Mouse (Mus musculus): ENCODE data around the gene Nudt16l1. TPM values are rescaled to one million over a fixed set of nuclear protein-coding genes. Genes with fewer than 3 reads are reported as not detected.
A peak's percentile ranks its signal among the peaks of the same experiment; 100 is the strongest.

The Nudt16l1 gene
- total and polyA plus RNA-seq, 3 experiments, result 20.5 to 42.9 (median 21.7) TPM

GRCm38 (mm10) chr16:4923996-4924395 is 14.6 kb upstream of the Nudt16l1 start:
- H3K4me1 ChIP-seq (ENCODE audit: insufficient read depth, low read depth, low read length), result no peaks in the 10 kb centered on the region
- ATAC-seq (ENCODE audit: extremely low read depth, insufficient number of reproducible peaks, low FRiP score, poor library complexity, severe bottlenecking) (no peak), DNase-seq (ENCODE audit: low spot score) (no peak)
- peaks cover 84% of the 10 kb centered on the region for H3K36me3 ChIP-seq (replicated peaks)
- no peaks in the 10 kb centered on the region for H3K27me3 ChIP-seq (ENCODE audit: insufficient read depth, low read length)
- TF ChIP-seq CTCF (IDR thresholded peaks at IDR 0.05; ENCODE audit: low read depth, low read length), result no peak
- no peak overlapping the region for H3K4me3 ChIP-seq (ENCODE audit: low read depth, low read length)
- H3K9me3 ChIP-seq (replicated peaks), result no peaks in the 10 kb centered on the region

DNA sequence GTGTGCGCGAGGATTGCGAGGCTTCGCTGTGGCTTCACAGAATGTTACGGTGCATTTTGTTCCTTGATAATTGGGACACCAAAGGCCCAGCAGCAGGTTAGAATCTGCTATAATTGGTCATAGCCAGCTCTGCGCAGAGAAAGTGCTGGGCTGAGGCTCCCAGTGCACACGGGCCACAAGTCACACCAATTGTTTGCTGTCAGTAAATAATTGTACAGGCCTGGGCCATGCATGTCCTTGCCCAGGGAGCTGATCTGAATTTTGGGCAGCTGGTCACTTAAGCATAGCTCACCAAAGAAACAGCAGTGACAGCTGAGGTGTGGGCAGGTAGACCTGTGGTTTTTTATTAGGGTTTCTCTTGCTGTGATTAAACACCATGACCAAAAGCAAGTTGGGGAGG is 10.6 kb upstream of the Nudt16l1 start:
- no peak for TF ChIP-seq TAL1 (conservative IDR thresholded peaks at IDR 0.05; ENCODE audit: low read depth, low read length)
- no peak for TF ChIP-seq POLR2AphosphoS5 (IDR thresholded peaks at IDR 0.05; ENCODE audit: insufficient replicate concordance, low read depth, low read length)
- TF ChIP-seq CTCF (IDR thresholded peaks at IDR 0.05; ENCODE audit: low read depth, low read length), result no peak
- TF ChIP-seq GATA2 (IDR thresholded peaks at IDR 0.05; ENCODE audit: borderline replicate concordance, low read depth, low read length), result no peak
- TF ChIP-seq GATA1 (IDR thresholded peaks at IDR 0.05; ENCODE audit: borderline replicate concordance, low read length), result no peak
- DNase-seq (ENCODE audit: low spot score) (no peak), ATAC-seq (ENCODE audit: extremely low read depth, insufficient number of reproducible peaks, low FRiP score, poor library complexity, severe bottlenecking) (no peak)
- H3K36me3 ChIP-seq (replicated peaks), result peaks cover 92% of the 10 kb centered on the region
- H3K4me1 ChIP-seq (ENCODE audit: insufficient read depth, low read depth, low read length), result no peaks in the 10 kb centered on the region
- H3K27me3 ChIP-seq (ENCODE audit: insufficient read depth, low read length), result no peaks in the 10 kb centered on the region
- no peak overlapping the region for H3K4me3 ChIP-seq (ENCODE audit: low read depth, low read length)
- H3K9me3 ChIP-seq (replicated peaks), result no peaks in the 10 kb centered on the region

GRCm38 (mm10) chr16:4928474-4928873 is 10.1 kb upstream of the Nudt16l1 start:
- TF ChIP-seq CTCF (IDR thresholded peaks at IDR 0.05; ENCODE audit: low read depth, low read length), result no peak
- TF ChIP-seq GATA2 (IDR thresholded peaks at IDR 0.05; ENCODE audit: borderline replicate concordance, low read depth, low read length), result no peak
- no peak for TF ChIP-seq TAL1 (conservative IDR thresholded peaks at IDR 0.05; ENCODE audit: low read depth, low read length)
- no peak for TF ChIP-seq GATA1 (IDR thresholded peaks at IDR 0.05; ENCODE audit: borderline replicate concordance, low read length)
- peaks cover 92% of the 10 kb centered on the region for H3K36me3 ChIP-seq (replicated peaks)
- no peaks in the 10 kb centered on the region for H3K27me3 ChIP-seq (ENCODE audit: insufficient read depth, low read length)
- no peak overlapping the region for H3K4me3 ChIP-seq (ENCODE audit: low read depth, low read length)
- DNase-seq (ENCODE audit: low spot score) (no peak), ATAC-seq (ENCODE audit: extremely low read depth, insufficient number of reproducible peaks, low FRiP score, poor library complexity, severe bottlenecking) (no peak)
- H3K9me3 ChIP-seq (replicated peaks), result no peaks in the 10 kb centered on the region
- no peaks in the 10 kb centered on the region for H3K4me1 ChIP-seq (ENCODE audit: insufficient read depth, low read depth, low read length)

- Histone ChIP-seq H3K27me3 (ENCODE audit: insufficient read depth, low read length) (no peaks in the 10 kb centered on the region), H3K9me3 (replicated peaks) (peaks cover 4% of the 10 kb centered on the region; the same call in 1 of the 2 replicates), H3K4me1 (ENCODE audit: insufficient read depth, low read depth, low read length) (no peaks in the 10 kb centered on the region), H3K4me3 (ENCODE audit: low read depth, low read length) (no peak overlapping the region), H3K36me3 (replicated peaks) (peaks cover 94% of the 10 kb centered on the region)
- no peak for TF ChIP-seq TAL1 (conservative IDR thresholded peaks at IDR 0.05; ENCODE audit: low read depth, low read length)
- TF ChIP-seq GATA1 (IDR thresholded peaks at IDR 0.05; ENCODE audit: borderline replicate concordance, low read length), result no peak
- TF ChIP-seq GATA2 (IDR thresholded peaks at IDR 0.05; ENCODE audit: borderline replicate concordance, low read depth, low read length), result no peak
- no peak for TF ChIP-seq CTCF (IDR thresholded peaks at IDR 0.05; ENCODE audit: low read depth, low read length)
- TF ChIP-seq POLR2AphosphoS5 (IDR thresholded peaks at IDR 0.05; ENCODE audit: insufficient replicate concordance, low read depth, low read length), result no peak
- ATAC-seq (ENCODE audit: extremely low read depth, insufficient number of reproducible peaks, low FRiP score, poor library complexity, severe bottlenecking), result no peak
- no peak for DNase-seq (ENCODE audit: low spot score)
Observed at GRCm38 (mm10) chr16:4932429-4932828, 6.1 kb upstream of the Nudt16l1 start.

DNA sequence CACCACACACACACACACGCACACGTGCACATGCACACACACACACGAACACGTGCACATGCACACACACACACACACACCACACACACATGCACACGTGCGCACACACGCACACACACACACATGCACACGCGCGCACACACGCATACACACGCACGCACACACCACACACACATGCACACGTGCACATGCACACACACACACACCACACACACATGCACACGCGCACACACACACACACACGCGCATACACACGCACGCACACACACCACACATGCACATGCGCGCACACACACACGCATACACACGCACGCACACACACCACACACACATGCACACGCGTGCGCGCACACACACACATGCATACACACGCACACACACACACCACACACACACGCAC is 3.1 kb upstream of the Nudt16l1 start:
- H3K27me3 ChIP-seq (ENCODE audit: insufficient read depth, low read length), result no peaks in the 10 kb centered on the region
- H3K4me1 ChIP-seq (ENCODE audit: insufficient read depth, low read depth, low read length), result peaks cover 23% of the 10 kb centered on the region
- DNase-seq (ENCODE audit: low spot score) (no peak), ATAC-seq (ENCODE audit: extremely low read depth, insufficient number of reproducible peaks, low FRiP score, poor library complexity, severe bottlenecking) (no peak)
- H3K9me3 ChIP-seq (replicated peaks), result peaks cover 4% of the 10 kb centered on the region; the same call in 1 of the 2 replicates
- peaks cover 90% of the 10 kb centered on the region for H3K36me3 ChIP-seq (replicated peaks)
- TF ChIP-seq CTCF (IDR thresholded peaks at IDR 0.05; ENCODE audit: low read depth, low read length) (no peak), POLR2AphosphoS5 (IDR thresholded peaks at IDR 0.05; ENCODE audit: insufficient replicate concordance, low read depth, low read length) (no peak), TAL1 (conservative IDR thresholded peaks at IDR 0.05; ENCODE audit: low read depth, low read length) (no peak), GATA2 (IDR thresholded peaks at IDR 0.05; ENCODE audit: borderline replicate concordance, low read depth, low read length) (no peak), GATA1 (IDR thresholded peaks at IDR 0.05; ENCODE audit: borderline replicate concordance, low read length) (no peak)
- peak overlapping the region; percentile 18; the same call in 1 of the 2 replicates for H3K4me3 ChIP-seq (ENCODE audit: low read depth, low read length)

GRCm38 (mm10) chr16:4935931-4936703 is 2.4 kb upstream of the Nudt16l1 start:
- no peaks in the 10 kb centered on the region for H3K27me3 ChIP-seq (ENCODE audit: insufficient read depth, low read length)
- no peak for ATAC-seq (ENCODE audit: extremely low read depth, insufficient number of reproducible peaks, low FRiP score, poor library complexity, severe bottlenecking)
- no peak for DNase-seq (ENCODE audit: low spot score)
- no peak overlapping the region for H3K4me3 ChIP-seq (ENCODE audit: low read depth, low read length)
- H3K9me3 ChIP-seq (replicated peaks), result peaks cover 4% of the 10 kb centered on the region; the same call in 1 of the 2 replicates
- H3K4me1 ChIP-seq (ENCODE audit: insufficient read depth, low read depth, low read length), result peaks cover 28% of the 10 kb centered on the region
- no peak for TF ChIP-seq GATA2 (IDR thresholded peaks at IDR 0.05; ENCODE audit: borderline replicate concordance, low read depth, low read length)
- TF ChIP-seq CTCF (IDR thresholded peaks at IDR 0.05; ENCODE audit: low read depth, low read length), result no peak
- no peak for TF ChIP-seq GATA1 (IDR thresholded peaks at IDR 0.05; ENCODE audit: borderline replicate concordance, low read length)
- TF ChIP-seq TAL1 (conservative IDR thresholded peaks at IDR 0.05; ENCODE audit: low read depth, low read length), result no peak
- TF ChIP-seq POLR2AphosphoS5 (IDR thresholded peaks at IDR 0.05; ENCODE audit: insufficient replicate concordance, low read depth, low read length), result no peak
- peaks cover 90% of the 10 kb centered on the region for H3K36me3 ChIP-seq (replicated peaks)

Measured in G1E (cell line).